Mouse (Mus musculus) liver, adult 2 months (tissue): ENCODE results near the gene Ppp1r12a. TPM values are rescaled to one million over a fixed set of nuclear protein-coding genes. Genes with fewer than 3 reads are reported as not detected.

ENCODE experiments used
- DNase-seq: peaks from one replicate; pipeline ENCODE4 v3.0.0-alpha.2; 2011; ENCODE audit warnings: low read depth, low spot score; ENCODE audit errors: extremely low read depth
- H3K27ac ChIP-seq: fragments of 200-500 bp; replicated peaks from 2 replicates; pipeline ENCODE4 v1.5.1; 2012; ENCODE audit warnings: low read depth, mild to moderate bottlenecking, control low read depth, inconsistent platforms, low read length; ENCODE audit not compliant: insufficient read depth
- H3K27me3 ChIP-seq: fragments of 200-500 bp; 2 replicates; pipeline ENCODE4 v1.6.1; 2012; ENCODE audit warnings: mild to moderate bottlenecking, moderate library complexity, low read length, inconsistent platforms; ENCODE audit not compliant: control insufficient read depth, insufficient read depth
- H3K36me3 ChIP-seq: fragments of 200-500 bp; 2 replicates; pipeline ENCODE4 v1.6.1; 2012; ENCODE audit warnings: low read length, inconsistent platforms; ENCODE audit not compliant: control insufficient read depth, insufficient read depth
- H3K4me1 ChIP-seq: fragments of 200-500 bp; 2 replicates; pipeline ENCODE4 v1.6.1; 2011; ENCODE audit warnings: low read length; ENCODE audit not compliant: control insufficient read depth, insufficient read depth
- H3K4me3 ChIP-seq: fragments of 200-500 bp; 2 replicates; pipeline ENCODE4 v1.5.1; 2011; ENCODE audit warnings: low read depth, mild to moderate bottlenecking, control low read depth, low read length, moderate library complexity; ENCODE audit not compliant: insufficient read depth
- H3K79me2 ChIP-seq: fragments of 200-500 bp; 2 replicates; pipeline ENCODE4 v1.6.1; 2012; ENCODE audit warnings: inconsistent platforms, mild to moderate bottlenecking, low read length, moderate library complexity; ENCODE audit not compliant: control insufficient read depth, insufficient read depth
- H3K9ac ChIP-seq: fragments of 200-500 bp; 2 replicates; pipeline ENCODE4 v1.6.1; 2012; ENCODE audit warnings: low read depth, mild to moderate bottlenecking, control low read depth, inconsistent platforms, low read length
- CTCF ChIP-seq: fragments of 200-500 bp; IDR thresholded peaks from 2 replicates; pipeline ENCODE4 v1.5.1; 2011; ENCODE audit warnings: low read depth, low read length, control low read depth
- POLR2A ChIP-seq: fragments of 200-500 bp; IDR thresholded peaks from 2 replicates; pipeline ENCODE4 v1.6.1; 2011; ENCODE audit warnings: low read length, control low read depth; ENCODE audit not compliant: insufficient read depth; ENCODE audit errors: extremely low read depth
- WGBS: fragments of 180-500 bp; shearing (Covaris S2); methylation state at CpG from one replicate; pipeline ENCODE4 v1.1.7; 2018; 5-methylcytosine and 5-hydroxymethylcytosine counted together
- polyA plus RNA-seq: library from polyadenylated mRNA; depleted of rRNA; stranded (reverse); fragments of >200 nt; gene quantifications from 2 replicates; pipeline ENCODE4 v1.2.3, GENCODE M21; 2012
- total RNA-seq: library from RNA; depleted of rRNA; stranded (reverse); fragments of >200 nt; gene quantifications from 2 replicates; pipeline ENCODE4 v1.2.3, GENCODE M21; 2014

The Ppp1r12a gene
- total and polyA plus RNA-seq, 2 experiments: 5.5 to 38.5 TPM

GRCm38 (mm10) chr10:108282351-108282750 lies 120.4 kb downstream of the Ppp1r12a start:
- H3K27ac ChIP-seq: no peak overlapping the region
- no peak overlapping the region for H3K9ac ChIP-seq
- peaks cover 17% of the 10 kb centered on the region for H3K36me3 ChIP-seq
- WGBS: 97% methylated on average over 6 of the region's 6 CpGs
- no peaks in the 10 kb centered on the region for H3K27me3 ChIP-seq
- H3K4me1 ChIP-seq: no peaks in the 10 kb centered on the region; the same call in 1 of the 2 replicates
- no peaks in the 10 kb centered on the region for H3K79me2 ChIP-seq
- TF ChIP-seq CTCF: no peak
- no peak for TF ChIP-seq POLR2A
- no peak for DNase-seq
- H3K4me3 ChIP-seq: no peak overlapping the region

- 97% methylated on average over 2 of the region's 2 CpGs for WGBS
- DNase-seq: no peak
- Histone ChIP-seq H3K36me3 (peaks cover 9% of the 10 kb centered on the region; the same call in 1 of the 2 replicates), H3K27ac (no peak overlapping the region), H3K4me1 (no peaks in the 10 kb centered on the region; the same call in 1 of the 2 replicates), H3K27me3 (no peaks in the 10 kb centered on the region), H3K4me3 (no peak overlapping the region), H3K9ac (no peak overlapping the region), H3K79me2 (no peaks in the 10 kb centered on the region)
- TF ChIP-seq POLR2A (no peak), CTCF (no peak)
Measured at GRCm38 (mm10) chr10:108283418-108283817, 121.4 kb downstream of the Ppp1r12a start.

GRCm38 (mm10) chr10:108283837-108284236 lies 121.8 kb downstream of the Ppp1r12a start:
- no peaks in the 10 kb centered on the region for H3K79me2 ChIP-seq
- TF ChIP-seq POLR2A: no peak
- TF ChIP-seq CTCF: no peak
- H3K9ac ChIP-seq: no peak overlapping the region
- no peak overlapping the region for H3K4me3 ChIP-seq
- 95% methylated on average over 4 of the region's 4 CpGs for WGBS
- no peaks in the 10 kb centered on the region; the same call in 1 of the 2 replicates for H3K4me1 ChIP-seq
- H3K27me3 ChIP-seq: no peaks in the 10 kb centered on the region
- H3K36me3 ChIP-seq: peaks cover 9% of the 10 kb centered on the region; the same call in 1 of the 2 replicates
- H3K27ac ChIP-seq: no peak overlapping the region
- no peak for DNase-seq

- Histone ChIP-seq H3K4me3 (no peak overlapping the region), H3K27ac (no peak overlapping the region), H3K79me2 (no peaks in the 10 kb centered on the region), H3K4me1 (no peaks in the 10 kb centered on the region; the same call in 1 of the 2 replicates), H3K27me3 (no peaks in the 10 kb centered on the region), H3K36me3 (peaks cover 9% of the 10 kb centered on the region; the same call in 1 of the 2 replicates), H3K9ac (no peak overlapping the region)
- WGBS: 93% methylated on average over 4 of the region's 4 CpGs
- DNase-seq: no peak
- TF ChIP-seq CTCF (no peak), POLR2A (no peak)
Measured at GRCm38 (mm10) chr10:108284445-108284844, 122.5 kb downstream of the Ppp1r12a start.

GRCm38 (mm10) chr10:108284977-108285376 lies 123.0 kb downstream of the Ppp1r12a start:
- Histone ChIP-seq H3K79me2 (no peaks in the 10 kb centered on the region), H3K36me3 (peaks cover 6% of the 10 kb centered on the region; the same call in 1 of the 2 replicates), H3K27ac (no peak overlapping the region), H3K4me1 (no peaks in the 10 kb centered on the region; the same call in 1 of the 2 replicates), H3K27me3 (no peaks in the 10 kb centered on the region), H3K9ac (no peak overlapping the region), H3K4me3 (no peak overlapping the region)
- TF ChIP-seq POLR2A (no peak), CTCF (no peak)
- no peak for DNase-seq
- 94% methylated on average over 5 of the region's 5 CpGs for WGBS

GRCm38 (mm10) chr10:108286658-108287437 lies 124.9 kb downstream of the Ppp1r12a start:
- Histone ChIP-seq H3K79me2 (no peaks in the 10 kb centered on the region), H3K27ac (no peak overlapping the region), H3K27me3 (no peaks in the 10 kb centered on the region), H3K36me3 (no peaks in the 10 kb centered on the region), H3K4me3 (no peak overlapping the region), H3K4me1 (no peaks in the 10 kb centered on the region; the same call in 1 of the 2 replicates), H3K9ac (no peak overlapping the region)
- WGBS: 77% methylated on average over 11 of the region's 11 CpGs
- DNase-seq: no peak
- TF ChIP-seq CTCF (no peak), POLR2A (no peak)
